Mouse (Mus musculus) induced T-regulatory cell, adult 2 months (primary cell): Measurements from ENCODE around the gene Pfdn4.

Source experiments
- DNase-seq: peaks from one replicate; pipeline ENCODE4 v3.0.0-alpha.2; 2012; ENCODE audit warnings: low read depth

Pfdn4 gene

DNA sequence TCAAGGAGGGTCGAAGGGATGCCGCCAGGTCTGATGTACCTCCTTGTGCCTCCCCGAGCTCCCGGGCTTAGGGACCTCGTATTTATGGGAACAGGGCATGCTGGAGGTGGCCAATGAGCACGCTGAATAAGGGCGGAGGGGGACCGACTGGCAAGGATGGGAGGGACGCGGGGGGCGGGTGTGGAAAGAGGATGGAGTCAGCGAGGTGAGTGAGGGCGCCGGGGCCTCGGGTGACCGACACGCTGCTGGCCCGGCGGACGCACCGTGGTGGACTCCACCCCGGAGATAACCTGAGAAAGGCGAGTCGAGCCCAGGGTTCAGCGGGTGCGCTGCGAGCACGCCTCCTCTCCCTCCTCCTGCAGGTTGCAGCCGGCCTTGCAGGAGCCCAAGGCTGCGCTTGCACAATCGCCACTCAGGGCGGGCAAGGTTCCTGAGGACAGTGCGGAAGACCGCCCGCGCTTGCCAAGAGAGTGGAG lies 901 bp downstream of the Pfdn4 start, which contains the start of gene Cyp24a1:
TSS of gene Cyp24a1 (minus strand) at position 55 of the 476 bp plus-strand sequence.
- no peak for DNase-seq

DNA sequence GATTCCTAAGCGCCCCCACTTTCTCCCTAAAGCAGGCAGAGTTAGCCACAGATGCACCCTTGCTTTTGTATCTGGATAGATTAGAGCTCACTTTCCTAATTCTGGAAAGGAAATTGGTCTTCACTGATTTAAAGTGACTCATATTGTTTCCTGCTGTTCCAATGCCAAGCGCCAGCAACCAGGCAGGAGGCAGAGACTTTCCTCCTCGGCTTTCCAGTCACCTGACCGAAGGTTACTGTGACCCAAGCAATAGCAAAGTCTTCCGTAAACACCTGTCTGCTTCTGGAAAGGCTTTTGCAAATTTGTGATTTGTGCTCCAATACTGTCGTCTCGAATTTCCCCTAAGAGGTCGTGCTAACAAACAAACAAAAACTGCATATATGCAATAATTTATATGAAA lies 1.8 kb downstream of the Pfdn4 start:
- DNase-seq = no peak

DNA sequence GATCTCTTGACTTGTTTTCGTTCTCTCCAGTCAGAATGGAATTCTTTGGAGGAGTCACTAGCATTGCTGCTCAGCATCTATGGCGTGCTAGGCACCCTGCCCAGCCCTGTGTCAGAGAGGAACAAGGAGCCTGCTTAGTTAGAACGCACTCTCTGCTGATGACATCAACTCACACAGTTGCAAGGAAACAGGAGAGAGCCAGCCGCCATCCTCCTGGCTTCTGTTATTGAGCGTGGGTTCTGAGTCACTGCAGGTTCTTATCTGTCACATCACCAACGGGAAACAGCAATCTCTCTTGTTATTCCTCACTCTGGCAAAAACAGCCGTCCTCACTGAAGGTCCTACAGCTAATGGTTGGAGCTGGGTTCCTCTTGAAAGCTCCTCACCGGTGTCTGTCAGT lies 7.1 kb downstream of the Pfdn4 start:
- DNase-seq = no peak

DNA sequence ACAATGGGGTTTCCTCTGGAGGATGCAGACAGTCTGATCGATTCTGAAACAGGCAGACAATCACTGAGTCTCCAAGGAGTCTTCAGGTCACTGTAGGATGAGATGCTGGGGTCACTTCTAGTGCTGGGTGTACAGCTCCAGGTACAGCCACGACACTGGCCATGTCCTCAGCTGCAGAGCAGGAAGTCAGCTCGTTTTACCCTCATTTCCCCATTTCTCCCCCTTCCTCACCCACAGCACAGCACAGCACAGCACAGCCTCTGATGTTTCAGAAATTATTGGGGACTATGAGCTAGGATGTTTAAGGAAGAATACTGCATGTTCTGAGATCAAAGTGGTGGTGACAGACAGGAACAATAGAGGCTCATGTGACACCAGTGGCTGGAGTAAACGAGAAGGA lies 7.8 kb downstream of the Pfdn4 start:
- no peak for DNase-seq

DNA sequence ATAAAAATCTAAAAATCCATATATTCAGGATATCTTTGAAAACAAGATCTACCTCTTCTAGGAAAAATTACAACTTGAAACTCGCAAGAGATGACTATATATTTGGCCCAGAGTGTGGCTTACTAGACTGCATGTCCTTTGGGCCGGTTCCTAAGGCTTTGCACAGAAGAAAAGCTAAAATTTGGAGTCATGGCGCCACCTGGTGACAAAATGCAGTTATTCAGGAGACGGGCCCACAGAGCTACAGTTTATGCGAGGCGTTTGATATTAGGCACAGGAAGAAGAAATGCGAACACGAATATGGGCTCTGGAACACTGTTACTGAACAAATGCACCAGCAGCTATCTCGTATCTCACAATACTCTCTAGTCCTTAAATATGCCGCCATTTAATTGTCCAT lies 11.5 kb downstream of the Pfdn4 start:
- DNase-seq = peak; percentile 90

DNA sequence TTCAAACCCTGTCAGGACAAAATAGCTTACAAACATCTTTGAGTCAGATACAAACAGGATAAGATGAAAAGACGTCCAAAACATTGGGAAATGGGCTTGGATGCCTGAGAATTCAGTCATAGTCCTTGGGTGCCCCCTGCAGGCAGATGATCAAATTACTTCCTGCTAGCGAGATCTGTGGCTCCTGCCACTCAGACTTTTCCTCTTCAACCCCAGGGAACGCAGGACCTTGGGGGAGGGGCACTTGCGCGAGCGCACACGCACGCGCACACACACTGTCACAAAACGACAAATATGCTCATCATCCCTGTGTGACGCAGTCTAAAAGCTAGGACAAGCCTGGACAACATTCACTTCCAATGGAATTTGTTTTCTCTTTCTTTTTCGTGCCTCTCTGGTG lies 12.6 kb downstream of the Pfdn4 start:
- DNase-seq = peak; percentile 90

DNA sequence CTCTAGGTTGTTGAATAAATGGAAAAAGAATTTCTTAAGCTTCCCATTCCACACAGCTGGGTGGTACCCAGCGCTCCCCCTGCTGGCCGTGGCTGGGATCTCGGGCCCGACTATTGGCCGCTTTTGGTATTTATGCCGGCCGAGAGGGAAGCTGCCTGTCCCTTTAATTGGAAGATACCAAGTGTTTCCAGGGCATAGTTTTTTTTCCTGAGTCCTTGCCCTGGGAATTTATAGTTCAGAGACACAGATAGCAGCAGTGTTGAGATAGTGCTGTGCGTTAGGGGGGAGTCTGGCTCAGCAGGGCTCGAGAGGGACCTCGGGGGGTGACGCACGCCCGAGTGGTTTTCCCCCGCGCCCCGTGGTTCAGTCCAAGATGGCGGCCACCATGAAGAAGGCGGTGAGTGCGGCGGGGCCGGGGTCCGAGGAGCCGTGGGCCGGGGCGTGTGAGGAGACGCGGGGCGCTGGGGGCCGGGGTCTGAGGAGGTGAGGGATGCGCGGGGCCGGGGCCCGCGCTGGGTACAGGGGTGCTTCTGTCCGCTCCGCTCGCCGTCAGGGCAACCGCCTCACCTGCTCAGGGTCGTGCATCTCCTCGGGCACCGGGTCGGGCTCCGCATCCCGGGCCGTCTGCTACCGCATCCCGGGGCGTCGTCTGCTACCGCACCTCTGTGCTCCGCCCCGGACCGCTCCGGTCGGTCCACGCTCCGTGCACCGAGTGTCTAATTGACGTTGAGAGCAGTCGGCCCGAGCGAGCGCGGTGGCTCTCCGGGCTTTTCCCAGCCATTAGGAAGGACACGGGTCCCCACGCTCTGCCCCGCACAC lies 15.1 kb downstream of the Pfdn4 start:
- peak; percentile 94 for DNase-seq

DNA sequence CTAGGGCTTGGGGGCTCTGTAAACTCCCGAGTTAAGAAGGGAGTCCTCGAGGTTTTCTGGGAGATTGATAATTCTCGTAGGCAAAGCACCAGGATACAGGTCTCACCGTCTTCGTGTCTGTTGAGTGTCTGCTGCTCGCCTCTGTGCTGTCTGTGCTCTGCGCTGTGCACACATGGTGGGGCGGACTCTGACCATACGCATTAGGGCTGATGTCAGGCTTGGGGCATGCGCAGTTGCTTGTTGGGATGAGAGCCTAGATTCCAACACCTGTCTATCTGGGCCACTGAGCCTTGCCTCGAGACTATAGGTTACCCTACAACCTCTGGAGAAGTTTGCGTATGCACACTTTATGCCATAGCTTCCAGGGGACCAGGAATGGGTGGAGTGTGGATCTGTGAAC lies 17.5 kb downstream of the Pfdn4 start:
- DNase-seq = no peak

DNA sequence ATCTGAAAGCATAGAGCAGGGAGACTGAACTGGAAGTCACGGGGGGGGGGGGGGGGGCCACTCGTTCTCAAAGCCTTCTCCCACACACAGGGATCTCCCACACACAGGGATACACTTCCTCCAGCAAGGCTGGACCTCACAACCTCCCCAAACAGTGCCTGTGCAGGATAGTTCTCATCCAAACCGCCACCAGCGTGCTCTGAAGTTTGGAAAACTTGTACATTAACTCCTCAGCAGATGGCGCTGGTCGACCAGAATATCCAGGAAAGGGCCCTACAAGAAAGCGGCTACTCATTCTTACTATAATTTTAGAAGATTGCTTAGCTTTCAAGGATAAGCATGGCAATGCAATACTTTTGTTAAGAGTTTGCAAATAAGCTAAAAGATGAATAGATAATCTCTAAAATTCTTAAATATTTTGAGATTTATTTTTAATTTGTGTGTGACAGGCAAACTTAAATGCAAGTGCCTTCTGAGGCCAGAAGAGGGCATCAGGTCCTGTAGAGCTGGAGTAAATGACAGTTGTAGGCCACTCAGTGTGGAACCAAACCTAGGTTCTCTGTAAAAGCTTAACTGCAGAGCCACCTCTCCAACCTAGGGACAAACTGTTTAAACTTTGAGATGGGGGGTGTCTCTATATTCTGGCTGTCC lies 24.2 kb downstream of the Pfdn4 start:
- peak; percentile 67 for DNase-seq

DNA sequence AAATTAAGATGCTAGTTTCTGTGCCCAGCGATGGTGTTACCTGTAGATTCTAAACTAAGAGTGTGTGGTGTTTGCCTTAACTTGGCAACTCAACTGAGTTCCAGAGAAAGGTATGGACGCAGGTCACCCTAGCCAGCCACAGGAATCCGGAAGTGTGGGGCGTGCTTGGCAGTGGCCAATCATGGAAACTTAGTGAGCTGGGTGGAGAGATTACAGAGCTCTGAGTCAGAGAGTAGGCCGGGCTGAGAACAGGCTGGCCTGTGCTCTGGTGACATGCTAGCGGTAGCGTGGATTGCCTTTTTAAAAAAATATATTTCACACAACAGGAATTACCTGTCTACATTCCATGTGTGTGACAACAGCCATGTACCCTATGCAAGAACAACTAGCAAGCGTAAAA lies 30.3 kb downstream of the Pfdn4 start:
- no peak for DNase-seq

DNA sequence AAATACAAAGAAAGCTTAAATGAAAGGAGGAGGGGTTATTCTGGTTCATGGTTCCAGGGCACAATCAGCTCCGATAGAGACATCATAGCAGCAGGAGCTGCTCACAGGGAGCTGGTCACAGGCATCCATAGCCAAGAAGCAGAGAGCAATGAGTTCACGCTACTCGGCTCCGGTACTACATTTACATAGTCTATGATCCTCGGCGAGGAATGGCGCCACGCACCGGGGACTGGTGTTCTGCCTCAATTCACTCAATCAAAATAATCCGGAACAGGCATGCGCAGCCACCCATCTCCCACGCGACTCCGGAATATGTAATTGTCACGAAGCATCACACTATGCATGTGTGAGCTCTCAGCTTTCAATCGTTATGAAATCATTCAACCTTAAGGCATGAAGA lies 31.8 kb downstream of the Pfdn4 start:
- no peak for DNase-seq

DNA sequence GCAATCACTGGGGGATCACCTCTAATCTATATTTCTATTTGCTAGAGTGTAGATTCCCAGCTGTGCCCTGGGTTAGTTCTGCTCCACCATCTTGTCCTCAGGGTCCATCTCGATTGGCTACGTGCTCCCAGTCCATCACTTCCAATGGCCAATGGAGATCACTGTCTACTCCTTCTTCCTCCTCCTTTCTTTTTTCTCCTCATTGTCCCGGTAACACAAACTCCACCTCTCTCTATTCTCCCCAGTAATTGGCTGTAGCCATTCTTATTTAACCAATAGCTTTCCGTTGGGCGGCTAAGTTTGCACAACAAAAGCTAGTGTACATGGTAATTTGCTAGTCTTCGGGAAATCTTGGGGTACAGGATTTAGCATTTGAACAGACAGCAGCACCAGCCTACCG lies 33.5 kb downstream of the Pfdn4 start:
- no peak for DNase-seq

DNA sequence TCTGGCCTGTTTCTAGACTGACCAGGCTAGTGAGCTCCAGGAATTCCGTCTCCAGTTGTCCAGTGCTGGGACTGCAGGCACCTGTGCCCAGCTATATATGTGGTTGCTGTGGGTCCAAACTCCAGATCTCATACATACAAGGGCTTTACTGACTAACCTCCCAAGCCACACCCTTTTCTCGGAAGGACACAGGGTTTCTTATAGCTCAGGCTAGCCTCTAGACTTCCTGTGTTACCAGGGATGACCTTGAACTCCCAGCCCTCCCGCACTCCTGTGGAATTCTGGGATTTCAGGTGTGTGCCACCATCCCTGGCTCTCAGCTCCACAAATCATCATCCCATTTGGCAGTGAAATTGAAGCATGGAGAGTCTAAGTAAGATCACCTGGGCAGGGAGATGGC lies 34.0 kb downstream of the Pfdn4 start:
- DNase-seq = no peak

DNA sequence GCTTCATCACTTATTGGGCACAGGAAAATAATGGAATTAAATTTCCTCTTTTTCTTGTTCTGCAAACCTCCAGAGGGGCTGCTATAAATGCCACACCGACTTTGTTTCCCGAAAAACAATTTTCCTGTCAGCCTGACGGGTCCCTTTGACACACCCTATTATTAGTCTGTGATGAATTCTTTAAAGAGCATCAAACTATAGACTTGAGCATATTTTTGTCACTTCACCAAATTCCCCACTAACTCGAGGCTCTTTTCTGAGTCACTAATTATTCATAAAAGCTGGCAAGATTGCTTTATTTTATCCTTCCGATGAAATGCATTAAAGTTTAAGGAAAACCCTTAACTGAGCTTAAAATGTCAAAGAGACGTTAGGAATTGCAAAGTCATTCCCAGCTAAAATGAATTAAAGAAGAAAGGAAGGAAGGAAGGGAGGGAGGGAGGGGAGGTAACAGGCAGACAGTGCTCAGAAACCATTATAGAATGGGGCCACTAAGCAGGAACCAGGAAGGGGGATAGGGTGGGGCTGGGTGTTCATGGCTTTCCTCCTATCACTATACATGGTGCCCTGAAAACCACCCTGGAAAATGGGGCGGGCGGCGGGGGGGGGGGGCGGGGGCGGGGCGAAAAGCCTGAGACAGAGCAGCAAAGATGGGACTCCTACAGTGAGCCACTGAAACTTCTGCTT lies 38.0 kb downstream of the Pfdn4 start:
- no peak for DNase-seq

DNA sequence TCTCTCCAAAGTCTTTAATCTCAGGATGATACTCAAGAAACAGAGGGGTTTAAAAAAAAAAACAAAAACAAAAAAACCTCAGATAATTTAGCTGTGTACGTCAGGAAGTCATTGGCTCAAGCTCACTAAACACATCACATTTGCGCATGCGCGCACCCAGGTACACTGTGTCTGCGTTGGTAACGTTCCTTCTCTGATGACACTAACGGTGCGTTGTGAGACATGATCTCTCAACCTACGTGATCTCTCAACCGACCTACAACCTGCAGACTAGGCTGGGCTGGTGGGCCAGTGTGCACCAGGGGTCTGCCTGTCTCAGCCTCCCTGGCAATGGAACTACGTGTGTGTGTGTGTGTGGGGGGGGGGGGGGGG lies 38.6 kb downstream of the Pfdn4 start:
- DNase-seq = no peak

DNA sequence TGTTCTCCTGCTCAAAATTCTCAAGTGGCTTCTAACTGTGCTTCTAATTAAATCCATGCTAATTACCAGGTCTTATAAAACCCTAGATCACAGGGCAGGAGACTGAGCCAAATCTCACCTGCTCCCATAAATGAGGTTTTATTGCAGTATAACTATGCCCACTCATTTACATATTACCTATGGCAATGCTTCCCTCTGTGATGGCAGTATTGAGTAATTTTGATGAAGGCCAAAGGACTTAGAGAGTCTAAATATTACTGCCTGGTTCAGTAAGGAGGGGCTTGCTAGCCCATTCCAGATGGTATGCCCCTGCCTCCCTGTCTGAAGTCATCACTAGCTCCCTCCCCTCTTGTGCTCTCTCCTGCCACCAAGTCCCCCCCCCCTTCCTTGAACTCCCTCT lies 39.6 kb downstream of the Pfdn4 start:
- no peak for DNase-seq

DNA sequence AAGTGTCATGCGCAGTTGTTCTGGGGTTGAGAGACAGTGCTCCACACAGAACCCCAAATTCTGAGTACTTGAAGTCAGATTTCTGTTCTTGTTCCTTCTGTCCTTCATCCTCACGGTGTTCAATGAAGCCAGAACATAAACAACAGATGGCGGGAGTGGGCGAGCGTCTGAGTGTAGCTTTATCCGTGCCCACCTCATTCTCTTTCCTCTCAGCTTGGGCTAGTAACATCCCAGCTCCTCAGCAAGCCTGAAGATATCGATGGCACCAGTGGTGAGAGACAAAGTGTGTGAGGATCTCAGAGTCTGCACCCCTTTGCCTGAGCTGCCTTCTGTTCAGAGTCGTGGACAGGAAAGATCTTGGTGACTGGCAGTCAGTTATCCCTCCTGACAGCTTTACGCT lies 43.0 kb downstream of the Pfdn4 start:
- no peak for DNase-seq

DNA sequence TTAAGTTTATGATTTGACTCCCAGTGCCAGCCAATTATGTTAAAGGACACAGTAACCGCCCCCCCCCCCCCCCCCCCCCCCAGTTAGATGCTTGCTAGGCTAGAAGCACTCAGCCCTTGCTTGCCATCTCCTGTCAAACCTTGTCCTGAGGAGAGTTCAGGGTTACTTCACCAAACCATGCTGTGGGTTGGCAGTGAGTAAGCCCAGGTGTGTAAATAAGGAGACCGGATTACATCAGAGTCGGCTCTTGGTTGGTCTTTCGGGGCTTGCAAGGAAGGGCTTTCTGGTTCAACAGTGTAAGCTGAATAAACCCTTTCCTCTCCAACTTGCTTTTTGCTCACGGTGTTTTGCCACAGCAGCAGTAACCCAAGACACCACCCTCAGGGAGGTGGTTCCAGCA lies 47.4 kb downstream of the Pfdn4 start:
- DNase-seq = no peak

DNA sequence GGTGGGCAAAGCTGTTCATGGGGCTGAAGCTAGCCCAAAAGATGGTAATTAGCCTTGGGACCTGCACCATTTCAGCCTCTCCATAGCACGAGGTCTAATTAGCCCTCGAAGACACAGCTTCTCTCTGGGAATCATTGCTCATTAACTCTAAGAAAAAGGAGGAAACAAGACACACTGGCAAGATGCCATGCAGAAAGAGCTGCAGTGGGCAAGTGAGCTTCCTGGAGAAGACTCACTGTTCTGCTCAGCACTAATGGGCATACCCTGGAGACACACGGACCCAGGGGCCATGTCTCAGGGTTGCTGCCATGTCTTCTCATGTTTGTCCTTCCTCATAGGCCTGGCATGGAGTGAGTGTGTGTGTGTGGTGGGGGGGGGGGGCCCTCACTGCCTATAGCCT lies 47.9 kb downstream of the Pfdn4 start:
- no peak for DNase-seq

DNA sequence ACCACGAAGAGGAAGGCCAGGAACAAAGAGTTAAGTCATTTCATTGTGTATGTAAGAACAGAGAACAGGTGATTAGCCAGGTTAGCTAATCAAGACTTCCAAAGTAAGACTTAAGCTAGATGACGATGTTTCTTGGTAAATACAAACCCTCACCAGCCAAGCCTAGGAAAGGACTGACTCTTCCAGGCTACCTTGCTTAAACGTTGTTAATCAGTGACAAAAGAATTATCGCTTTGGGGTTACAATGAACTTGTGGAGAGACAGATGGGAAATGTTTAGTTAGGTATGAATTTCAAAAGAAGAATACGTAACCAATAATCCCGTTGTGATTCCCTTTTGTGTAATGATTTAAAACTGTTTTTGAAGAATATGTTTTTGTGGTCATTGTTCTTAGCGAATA lies 48.7 kb downstream of the Pfdn4 start:
- no peak for DNase-seq

DNA sequence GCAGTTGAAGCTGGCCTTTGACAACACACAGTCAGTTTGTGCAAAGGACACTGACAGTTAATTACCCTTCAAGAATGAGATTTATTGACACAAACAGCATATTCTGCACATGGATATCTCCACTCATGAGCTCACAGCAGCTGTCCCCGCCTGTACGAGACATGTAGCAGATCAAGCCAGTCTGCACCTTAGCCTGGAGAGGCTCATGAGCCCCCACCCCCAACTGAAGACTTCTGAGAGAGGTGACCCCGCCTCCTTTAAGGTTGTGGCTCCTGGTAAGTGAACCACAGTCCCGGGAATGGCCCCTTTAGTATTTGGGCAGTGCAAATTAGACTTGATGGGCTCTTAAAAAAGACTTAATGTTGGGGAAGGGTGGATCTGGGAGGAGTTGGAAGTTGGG lies 49.5 kb downstream of the Pfdn4 start:
- DNase-seq = no peak

DNA sequence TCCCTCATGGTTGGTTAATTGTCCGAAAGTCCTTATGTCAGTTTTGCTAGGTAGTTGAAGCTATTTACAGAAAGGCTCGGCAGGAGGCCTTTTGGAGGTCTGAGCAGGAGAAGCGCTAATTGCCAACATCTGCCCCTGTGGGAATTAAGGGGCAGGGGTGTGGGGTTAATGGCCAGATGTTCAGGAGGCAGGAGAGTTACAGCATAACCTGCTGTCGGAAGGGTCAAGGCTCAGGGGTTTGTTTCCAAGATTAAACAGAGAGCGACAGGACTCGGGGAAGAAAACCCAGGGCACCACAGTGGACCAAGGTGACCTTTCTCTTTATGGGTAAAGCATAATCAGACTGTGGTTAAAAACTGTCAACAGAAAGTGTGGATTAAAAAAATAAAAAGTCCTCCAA lies 51.3 kb downstream of the Pfdn4 start:
- no peak for DNase-seq

DNA sequence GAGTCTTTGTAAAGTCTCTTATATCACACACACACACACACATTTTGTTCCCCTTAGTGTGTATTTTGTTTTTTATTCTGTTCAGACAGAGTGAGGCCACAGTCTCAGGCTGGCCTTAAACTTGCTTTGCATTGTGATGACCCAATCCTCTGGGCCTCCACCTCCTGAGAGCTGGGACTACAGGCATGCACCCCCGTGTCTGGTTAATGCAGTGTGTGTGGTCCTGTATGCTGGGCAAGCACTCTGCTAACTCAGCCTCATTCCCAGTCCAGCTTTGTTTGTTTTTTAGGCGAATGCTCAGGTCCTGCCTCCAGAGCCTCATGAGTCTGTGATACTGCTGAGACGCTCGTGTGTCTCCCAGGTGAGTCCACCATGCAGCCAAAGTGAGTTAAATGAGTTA lies 51.8 kb downstream of the Pfdn4 start:
- no peak for DNase-seq
